Mouse (Mus musculus) colon, adult 2 months (tissue): Measurements from ENCODE around the gene Plekhf1. TPM values are rescaled to one million over a fixed set of nuclear protein-coding genes. Genes with fewer than 3 reads are reported as not detected.

Experiments
- polyA plus RNA-seq: library from polyadenylated mRNA; depleted of rRNA; stranded (reverse); fragments of >200 nt; gene quantifications from 2 replicates; pipeline ENCODE4 v1.2.3, GENCODE M21; 2012; rRNA removed

The Plekhf1 gene
- 4.2 and 5.0 TPM in 2 replicates for polyA plus RNA-seq

DNA sequence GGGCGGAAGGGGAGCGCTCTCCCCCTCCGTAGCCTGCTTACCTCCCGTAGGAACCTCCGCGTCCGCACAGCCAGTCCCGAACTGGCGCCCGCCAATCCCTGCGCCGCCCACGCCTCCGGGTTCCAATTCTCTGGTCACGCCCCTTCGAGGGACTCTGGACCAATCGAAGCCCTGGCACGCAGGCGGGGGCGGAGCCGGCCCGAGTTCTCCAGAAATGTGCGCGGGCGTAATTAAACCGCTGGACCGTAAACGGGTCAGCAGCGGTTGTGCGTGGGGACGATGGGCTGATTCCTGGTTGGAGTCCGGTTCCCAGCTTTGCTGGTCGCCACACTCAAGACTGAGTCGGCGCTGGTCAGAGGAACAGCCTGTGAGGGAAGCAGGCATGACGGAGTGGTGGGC lies at the start of gene Plekhf1:
Gene Plekhf1 (minus strand): TSS at position 117 of the 399 bp plus-strand sequence.

DNA sequence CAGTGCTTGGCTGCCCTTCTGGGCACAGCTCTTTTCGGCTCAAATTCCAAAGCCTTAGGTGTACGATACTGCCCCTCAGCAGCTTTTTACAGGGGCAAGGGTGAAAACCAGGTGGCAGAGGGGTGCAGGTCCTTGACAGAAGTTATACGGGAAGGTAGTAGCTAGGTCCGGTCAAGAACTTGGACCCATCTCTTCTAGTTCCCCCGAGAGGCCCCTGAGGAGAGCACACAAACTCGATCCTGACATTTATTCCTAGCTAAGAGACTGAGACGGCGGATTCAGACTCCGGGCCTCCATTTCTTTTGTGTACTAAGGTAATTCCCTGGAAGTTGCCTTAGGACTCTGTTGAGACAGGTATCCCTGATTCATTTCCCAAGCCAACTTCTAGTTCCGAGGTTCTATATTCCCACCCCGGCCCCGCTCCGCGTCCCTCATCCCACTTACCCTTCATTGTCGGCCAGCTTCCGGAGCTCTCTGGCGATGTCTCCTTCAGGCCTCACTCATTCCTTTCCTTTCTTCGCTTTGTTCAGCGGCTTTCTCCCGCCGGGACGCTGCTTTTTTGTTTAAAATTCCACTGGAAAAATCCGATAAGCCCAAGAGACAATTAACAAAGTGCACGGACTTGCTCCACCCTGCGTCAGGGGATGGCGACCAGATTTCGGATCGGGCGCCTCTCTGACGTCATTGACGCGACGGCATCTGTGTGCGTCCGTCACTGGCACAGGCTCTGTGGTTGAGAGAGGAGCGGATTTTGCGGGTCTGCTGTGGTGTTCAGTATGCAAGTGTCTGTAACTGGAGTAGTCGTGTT lies 43.1 kb upstream of the Plekhf1 start, which contains the start of gene Pop4:
Gene Pop4 (minus strand): TSS at position 721 of the 808 bp plus-strand sequence.

DNA sequence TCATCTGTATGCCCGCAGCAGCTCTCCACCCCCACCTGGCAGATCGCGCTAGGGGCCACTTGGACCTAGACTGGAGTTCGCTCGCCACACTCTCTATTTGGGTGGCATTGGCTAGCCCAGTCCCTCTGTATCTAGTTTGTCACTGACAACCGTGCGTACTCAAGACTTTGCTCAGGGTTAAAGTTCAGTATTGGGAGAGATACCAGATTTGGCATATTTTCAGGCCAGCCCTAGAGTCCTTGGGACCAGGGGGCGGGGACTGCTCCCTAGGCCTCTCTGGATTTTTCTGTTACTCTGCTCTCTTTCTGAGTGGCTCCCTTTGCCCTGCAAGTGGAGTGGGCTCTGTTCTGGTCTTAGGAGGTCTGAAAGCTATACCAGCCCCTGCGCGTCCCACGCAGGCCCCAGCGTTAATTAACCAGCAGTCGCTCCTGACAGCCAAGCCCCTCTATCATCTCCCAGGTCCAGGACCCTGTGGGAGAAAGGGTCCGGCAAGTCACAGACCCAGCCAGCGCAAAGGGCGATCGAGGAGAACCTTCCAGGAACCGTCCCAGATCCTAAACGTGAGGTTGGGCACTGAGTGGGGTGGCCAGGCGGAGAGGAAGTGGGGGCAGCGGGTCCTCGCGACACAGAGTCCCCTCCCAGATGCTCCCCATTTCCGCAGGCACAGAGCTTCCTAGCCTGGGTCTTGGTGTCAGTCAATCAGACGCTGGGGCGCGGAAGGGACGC lies 44.7 kb downstream of the Plekhf1 start, which contains the start of gene 1600014C10Rik:
Gene 1600014C10Rik (plus strand): TSS at position 256 of the 726 bp plus-strand sequence.

Other genes with a start within 250 kb of the Plekhf1 start
- gene Uri1, start 204.5 kb downstream of the Plekhf1 start, polyA plus RNA-seq = 7.1 and 8.0 TPM in 2 replicates
- gene Ccne1, start 120.5 kb downstream of the Plekhf1 start, polyA plus RNA-seq = 5.0 and 9.0 TPM in 2 replicates
- gene 1600014C10Rik, start 44.8 kb downstream of the Plekhf1 start, polyA plus RNA-seq = 15.2 and 21.2 TPM in 2 replicates
- gene Pop4, start 43.4 kb upstream of the Plekhf1 start, polyA plus RNA-seq = 4.3 and 4.4 TPM in 2 replicates